Mouse (Mus musculus) R1 (cell line): ENCODE measurements around the gene Tns3.

Source experiments
- DNase-seq: peaks from one replicate; pipeline ENCODE4 v3.0.0-alpha.2; 2018; ENCODE audit warnings: low read depth, low spot score

Tns3 gene

DNA sequence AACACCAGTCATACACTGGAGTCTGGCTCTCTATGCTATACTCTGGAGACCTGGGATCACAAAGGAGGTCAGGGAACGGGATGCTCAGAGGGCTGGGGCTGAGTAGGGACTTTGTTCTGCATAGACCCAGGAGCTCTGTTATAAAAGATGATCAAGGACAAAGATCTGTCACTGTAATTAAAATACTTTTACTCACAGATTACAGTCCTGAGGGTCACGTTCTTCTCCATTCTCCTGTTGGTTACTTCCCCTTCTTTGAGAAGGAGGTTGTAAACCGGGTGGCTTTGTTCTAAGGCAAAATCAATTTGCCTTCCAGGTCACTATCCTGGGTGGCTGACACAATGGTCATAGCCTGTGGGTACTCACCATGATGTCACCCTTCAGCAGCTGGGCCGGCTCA, 133.8 kb downstream of the Tns3 start:
- DNase-seq = no peak

GRCm38 (mm10) chr11:8530036-8530435, 134.3 kb downstream of the Tns3 start:
- DNase-seq = no peak

DNA sequence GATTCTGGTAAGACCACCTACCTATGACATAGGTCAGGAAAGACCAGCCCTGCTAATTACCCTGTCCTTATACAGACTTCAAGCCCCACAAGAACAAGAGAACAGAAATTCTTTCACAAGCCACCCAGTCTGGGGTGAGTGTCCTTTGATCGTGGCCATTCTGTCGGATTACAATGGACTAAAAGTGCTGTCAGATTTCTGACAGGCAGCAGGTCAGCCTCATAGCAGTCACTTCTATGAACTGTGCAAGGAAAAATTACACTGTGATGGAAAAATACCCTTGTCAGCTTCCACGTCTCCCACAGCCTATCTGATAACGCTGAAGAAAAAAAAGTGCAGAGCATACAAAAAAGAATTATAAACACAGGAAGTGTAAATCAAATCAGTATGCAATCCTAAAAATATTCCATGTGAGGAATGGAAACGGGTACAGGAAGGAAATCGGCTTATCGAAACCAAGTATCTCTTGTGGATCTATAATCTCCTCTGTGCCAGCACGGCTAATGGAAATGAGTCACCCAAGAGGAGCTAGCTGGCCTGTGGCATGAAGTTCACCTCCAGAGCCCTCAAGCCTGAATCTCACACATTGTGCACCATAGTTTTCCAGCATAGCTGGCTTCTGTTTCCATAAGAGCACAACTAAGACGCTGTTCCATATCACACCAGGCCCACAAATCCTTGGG, 138.7 kb downstream of the Tns3 start:
- no peak for DNase-seq

- peak; percentile 86 for DNase-seq
Measured at GRCm38 (mm10) chr11:8523344-8524126, 140.8 kb downstream of the Tns3 start.

GRCm38 (mm10) chr11:8513359-8514253, 150.7 kb downstream of the Tns3 start:
- peak; percentile 27 for DNase-seq

DNA sequence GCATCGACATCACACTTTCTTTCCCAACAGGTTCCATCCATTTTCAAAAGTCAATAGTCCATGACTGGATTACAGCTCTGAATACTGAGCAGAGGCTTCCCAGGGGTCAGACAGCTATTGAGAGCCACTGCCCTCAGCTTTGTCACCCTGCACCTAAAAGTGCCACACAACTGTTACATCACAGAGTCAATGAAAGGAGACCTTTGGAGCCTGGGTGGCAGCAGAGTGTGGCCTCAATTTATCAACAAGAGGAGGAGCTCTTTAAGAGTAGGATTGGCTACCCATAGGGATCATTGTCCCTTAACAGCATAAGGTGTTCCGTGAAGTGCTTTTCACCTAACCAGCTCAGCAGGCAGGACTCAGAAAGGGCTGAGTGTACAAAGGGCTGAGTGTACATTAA, 154.0 kb downstream of the Tns3 start:
- DNase-seq = no peak

DNA sequence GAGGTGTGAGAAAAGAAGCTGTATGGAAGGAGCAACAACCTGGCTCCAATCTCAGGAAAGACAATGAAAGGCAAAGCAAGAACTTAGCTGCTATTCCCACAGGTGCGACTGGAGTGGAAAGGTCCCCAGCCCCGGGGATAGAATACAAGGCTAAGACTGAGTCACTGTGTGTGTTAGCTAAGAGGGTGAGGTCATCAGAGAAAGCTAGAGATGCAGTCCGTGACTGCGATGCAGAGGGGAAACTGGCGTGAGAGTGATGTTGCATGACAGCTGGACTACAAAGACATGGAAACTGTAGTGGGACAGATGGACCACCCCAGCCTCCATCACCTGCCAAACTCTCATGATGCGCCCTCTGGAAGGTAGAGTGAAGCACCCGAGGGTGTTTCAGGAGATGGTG, 154.7 kb downstream of the Tns3 start:
- no peak for DNase-seq

DNA sequence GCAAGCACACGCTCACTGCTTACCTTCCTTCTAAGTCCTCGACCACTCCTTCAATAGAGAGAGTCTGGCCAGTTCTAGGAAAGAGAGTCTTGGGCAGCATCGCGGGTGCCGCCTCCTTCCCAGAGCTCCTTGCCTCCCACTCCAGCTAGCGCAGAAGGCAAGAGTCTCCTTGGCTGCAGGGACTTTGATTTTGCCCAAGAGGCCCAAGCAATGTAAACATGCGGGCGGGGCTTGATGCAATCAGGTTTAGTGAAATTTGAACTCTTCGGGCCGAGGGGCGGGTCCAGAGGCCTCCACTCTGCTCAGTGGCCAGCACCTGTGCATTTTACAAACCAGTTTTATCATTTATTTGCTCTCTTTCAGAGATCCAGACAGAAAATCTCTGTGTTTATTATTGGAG, 160.6 kb downstream of the Tns3 start:
- DNase-seq = peak; percentile 48

- no peak for DNase-seq
Measured at GRCm38 (mm10) chr11:8500855-8501254, 163.5 kb downstream of the Tns3 start.

DNA sequence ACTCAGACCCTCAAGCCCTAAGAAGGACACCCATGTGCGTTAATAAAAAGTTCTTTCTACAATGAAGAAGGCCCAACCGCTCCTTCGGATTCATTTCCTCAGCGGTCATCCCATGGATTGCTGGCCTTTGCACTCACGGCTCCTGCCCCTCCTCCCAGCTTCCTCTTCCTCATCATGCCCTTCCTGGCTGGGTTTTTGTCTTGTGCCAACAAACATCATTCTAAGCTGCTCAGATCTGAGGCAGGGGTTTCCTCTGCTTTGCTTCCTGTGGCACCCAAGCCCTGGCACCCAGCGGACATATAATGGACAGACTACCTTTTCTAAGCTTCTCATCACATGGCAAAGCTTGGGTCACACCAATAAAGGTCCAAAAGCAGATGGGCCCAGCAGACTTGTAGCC, 167.2 kb downstream of the Tns3 start:
- DNase-seq = no peak

DNA sequence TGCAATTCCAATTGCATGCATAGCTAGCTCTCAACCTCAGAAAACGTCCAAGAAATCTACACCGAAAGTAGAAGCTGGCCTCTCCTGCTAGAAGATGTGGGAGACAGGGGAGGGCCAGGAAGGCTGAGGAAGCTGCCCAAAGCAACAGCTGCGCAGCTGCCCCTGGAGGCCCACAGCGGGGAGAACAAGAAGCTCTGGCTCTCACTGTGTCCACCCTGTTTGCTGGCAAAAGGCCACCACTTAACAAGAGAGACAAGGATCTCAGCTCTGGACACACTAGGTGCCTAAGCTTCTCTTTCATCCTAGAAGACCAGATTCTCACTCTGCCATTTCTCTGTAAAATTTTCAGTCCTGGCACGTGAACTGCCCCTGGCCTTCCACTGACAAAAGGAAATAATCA, 167.6 kb downstream of the Tns3 start:
- DNase-seq = no peak

GRCm38 (mm10) chr11:8495801-8496200, 168.5 kb downstream of the Tns3 start:
- no peak for DNase-seq

DNA sequence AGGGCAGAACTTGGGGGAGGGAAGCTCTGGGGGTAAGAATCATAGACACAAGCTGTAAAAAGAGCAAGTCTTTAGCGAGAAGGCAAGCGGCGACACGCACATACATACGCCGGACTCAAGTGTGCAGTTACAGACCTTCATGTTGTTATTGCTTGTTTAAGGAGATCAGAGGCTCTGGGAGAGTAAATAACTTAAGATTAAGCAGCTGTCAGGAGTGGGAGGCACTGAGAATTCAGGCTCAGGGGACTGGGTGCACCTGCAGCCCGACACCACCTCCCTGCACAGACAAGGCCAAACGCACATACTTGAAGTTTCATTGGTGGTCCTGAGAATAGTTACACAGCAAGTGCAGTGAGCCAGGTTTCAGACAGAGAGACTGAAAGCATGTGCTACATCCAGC, 169.3 kb downstream of the Tns3 start:
- DNase-seq = no peak

- no peak for DNase-seq
Measured at GRCm38 (mm10) chr11:8493931-8494490, 170.3 kb downstream of the Tns3 start.

- no peak for DNase-seq
Measured at GRCm38 (mm10) chr11:8492332-8492731, 172.0 kb downstream of the Tns3 start.

DNA sequence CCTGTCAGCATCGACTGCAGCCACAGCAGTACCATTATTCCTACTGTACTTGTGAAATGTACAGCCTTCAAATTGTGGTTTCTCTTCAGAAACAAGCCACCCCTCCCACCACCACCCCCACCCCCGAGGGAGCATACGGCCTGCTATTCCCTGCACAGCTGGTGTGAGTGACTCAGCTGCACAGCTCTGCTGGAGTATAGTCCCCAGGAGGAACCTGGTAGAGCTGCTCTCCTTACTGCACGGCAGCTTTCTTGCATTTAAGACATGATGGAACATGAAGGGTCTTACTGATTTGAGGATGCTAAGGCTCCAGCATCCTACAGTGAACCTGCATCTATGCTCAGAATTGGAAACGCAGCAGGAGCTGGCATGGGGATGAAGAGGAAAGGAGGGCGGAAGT, 176.1 kb downstream of the Tns3 start:
- DNase-seq = no peak

GRCm38 (mm10) chr11:8486552-8486951, 177.8 kb downstream of the Tns3 start:
- no peak for DNase-seq

GRCm38 (mm10) chr11:8484538-8484937, 179.8 kb downstream of the Tns3 start:
- no peak for DNase-seq

DNA sequence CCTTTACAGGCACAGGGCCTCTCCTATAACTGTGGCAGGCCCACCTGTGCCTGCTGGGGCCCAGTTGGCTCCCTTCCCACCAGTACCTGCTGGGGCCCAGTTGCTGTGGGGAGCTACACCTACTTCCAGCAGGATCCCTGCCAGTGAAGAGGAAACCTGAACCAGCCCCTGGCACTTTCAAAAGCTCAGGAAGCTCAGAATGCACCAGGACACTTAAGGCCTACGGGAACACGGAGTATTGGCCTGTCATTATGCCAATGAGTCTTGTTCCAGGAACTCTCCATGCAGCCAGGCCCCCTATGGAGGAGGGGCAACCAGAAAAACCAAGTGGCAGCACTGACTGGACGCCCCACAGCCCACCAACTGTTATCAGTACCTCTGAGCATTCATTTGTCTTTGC, 181.6 kb downstream of the Tns3 start:
- no peak for DNase-seq

- DNase-seq = no peak
Measured at GRCm38 (mm10) chr11:8481962-8482361, 182.4 kb downstream of the Tns3 start.

DNA sequence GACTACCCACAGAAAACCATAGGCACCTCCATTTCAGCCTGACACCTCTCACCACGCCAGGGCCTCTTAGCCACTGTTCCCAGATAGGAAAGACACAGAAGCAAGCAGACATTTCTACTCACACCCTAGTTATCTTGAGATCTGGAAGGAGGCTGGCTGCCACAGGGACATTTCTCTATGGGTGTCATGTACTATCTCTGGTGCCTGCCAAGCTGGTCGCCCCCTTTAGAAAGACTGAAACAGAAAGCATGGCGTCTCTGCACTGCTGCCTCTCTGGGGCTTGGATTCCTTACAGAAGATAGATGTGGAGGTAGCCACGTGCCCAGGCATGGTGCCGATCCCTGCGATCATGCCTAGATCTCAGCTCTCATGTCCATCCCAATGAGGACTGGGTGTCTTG, 182.8 kb downstream of the Tns3 start:
- DNase-seq = no peak

DNA sequence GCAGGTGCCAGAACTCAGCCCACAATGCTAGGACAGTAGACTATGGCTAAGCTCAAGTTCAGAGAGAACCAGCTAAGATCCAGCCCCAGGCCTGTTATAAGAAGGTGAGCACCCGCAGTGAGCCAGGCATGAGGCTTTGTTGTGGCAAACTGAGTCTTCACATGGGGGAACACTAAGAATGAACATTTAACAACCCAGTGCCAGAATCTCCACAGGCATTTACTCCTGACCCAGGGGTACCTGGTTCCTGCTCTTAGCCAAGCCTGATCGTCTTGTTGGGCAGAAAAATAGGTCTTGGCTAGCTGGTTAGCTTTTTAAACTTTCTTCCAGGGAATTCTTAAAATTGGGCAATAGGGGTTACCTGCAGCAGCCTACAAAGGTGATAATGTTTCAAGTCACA, 184.5 kb downstream of the Tns3 start:
- no peak for DNase-seq
